Mouse (Mus musculus) cerebellum, postnatal 25 days (tissue): ENCODE data around the gene Ccl22.
A peak's percentile ranks its signal among the peaks of the same experiment; 100 is the strongest.

Experiments used
- DNase-seq, 2 experiments: peaks; one replicate each; pipeline ENCODE4 v3.0.0; 2021; ENCODE audit warnings: mixed read lengths in 2 of 2

Ccl22 gene

GRCm38 (mm10) chr8:94734735-94735350 is 10.5 kb upstream of the Ccl22 start:
- no peak for DNase-seq

GRCm38 (mm10) chr8:94735426-94736094 is 9.8 kb upstream of the Ccl22 start:
- DNase-seq, result no peak

GRCm38 (mm10) chr8:94739829-94740228 is 5.6 kb upstream of the Ccl22 start:
- no peak for DNase-seq

- no peak for DNase-seq
Observed at GRCm38 (mm10) chr8:94740591-94740990, 4.8 kb upstream of the Ccl22 start.

- DNase-seq, result no peak
Observed at GRCm38 (mm10) chr8:94741726-94742125, 3.7 kb upstream of the Ccl22 start.

- DNase-seq, result no peak
Observed at GRCm38 (mm10) chr8:94744484-94744883, 906 bp upstream of the Ccl22 start.

GRCm38 (mm10) chr8:94744972-94745371 is 418 bp upstream of the Ccl22 start:
- no peak for DNase-seq

- DNase-seq, result no peak
Observed at GRCm38 (mm10) chr8:94746832-94747231, 1.4 kb downstream of the Ccl22 start.

- DNase-seq, result no peak
Observed at GRCm38 (mm10) chr8:94748363-94748762, 3.0 kb downstream of the Ccl22 start.

- no peak for DNase-seq
Observed at GRCm38 (mm10) chr8:94749942-94750341, 4.6 kb downstream of the Ccl22 start.

- DNase-seq, result no peak
Observed at GRCm38 (mm10) chr8:94751023-94751849, 5.8 kb downstream of the Ccl22 start.

- DNase-seq, result no peak
Observed at GRCm38 (mm10) chr8:94754006-94754405, 8.6 kb downstream of the Ccl22 start.

GRCm38 (mm10) chr8:94754486-94754885 is 9.1 kb downstream of the Ccl22 start:
- DNase-seq, result no peak

GRCm38 (mm10) chr8:94767035-94767434 is 21.6 kb downstream of the Ccl22 start:
- no peak for DNase-seq

- peak in 1 of 2 experiments; percentile 51 for DNase-seq
Observed at GRCm38 (mm10) chr8:94770945-94771344, 25.6 kb downstream of the Ccl22 start.

GRCm38 (mm10) chr8:94771941-94772670 is 26.7 kb downstream of the Ccl22 start, which contains the start of gene Cx3cl1:
Gene Cx3cl1 (plus strand): TSS chr8:94772009.
- DNase-seq, result peak; percentile 78

- DNase-seq, result no peak
Observed at GRCm38 (mm10) chr8:94773048-94773447, 27.7 kb downstream of the Ccl22 start.

- peak; percentile 28 to 42 for DNase-seq
Observed at GRCm38 (mm10) chr8:94773700-94774171, 28.3 kb downstream of the Ccl22 start.

- no peak for DNase-seq
Observed at GRCm38 (mm10) chr8:94774601-94775000, 29.2 kb downstream of the Ccl22 start.

GRCm38 (mm10) chr8:94776346-94776745 is 31.0 kb downstream of the Ccl22 start:
- DNase-seq, result no peak

GRCm38 (mm10) chr8:94778036-94778435 is 32.6 kb downstream of the Ccl22 start:
- DNase-seq, result no peak

GRCm38 (mm10) chr8:94778473-94778872 is 33.1 kb downstream of the Ccl22 start:
- no peak for DNase-seq
